Comparison of ENCODE assay signal across 9 mouse cellular contexts in the genomic region with DNA sequence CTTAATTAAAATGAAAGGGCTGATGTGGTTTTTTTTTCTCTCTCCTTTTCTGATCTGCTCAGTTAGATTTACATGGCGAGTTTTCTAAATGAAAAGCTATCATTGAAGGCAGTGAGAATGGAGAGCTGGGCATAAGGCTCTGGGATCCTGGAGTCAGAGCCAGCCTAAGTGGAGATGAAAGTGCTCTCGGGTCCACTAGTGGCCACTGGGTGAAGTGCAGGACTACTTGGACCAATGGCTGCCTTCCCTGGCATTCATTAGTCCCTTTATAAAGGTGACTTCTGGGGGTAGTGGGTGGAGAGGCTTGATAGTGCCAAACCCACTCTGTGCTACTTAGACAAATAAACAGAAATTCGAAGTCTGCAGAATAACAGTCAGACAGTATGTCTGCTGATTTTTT. TPM values are rescaled to one million over a fixed set of nuclear protein-coding genes. Genes with fewer than 3 reads are reported as not detected.
DNase-seq lines count a peak whose midpoint lies in the region; ATAC-seq and TF ChIP-seq lines count a peak whose summit lies in the region.
"Had no signal": no experiment of that assay in that cellular context is flagged by ENCODE, and none has a peak within 500 bp of the region (broad histone marks: within the 10 kb centered on the region; RNA-seq: fewer than 3 reads in every experiment).

No protein-coding gene starts in this region.

- H3K36me3 ChIP-seq in heart, postnatal 0 days (replicated peaks; ENCODE audit: control insufficient read depth, insufficient read depth, low read length), result no peaks in the 10 kb centered on the region
- H3K36me3 ChIP-seq in heart, embryonic 11.5 days (ENCODE audit: control insufficient read depth, insufficient read depth, low read length), result no peaks in the 10 kb centered on the region
- H3K36me3 ChIP-seq in thymus, adult 2 months (ENCODE audit: control insufficient read depth, insufficient read depth, low read length), result 0 out of 2 replicates have a peak, but pooled peaks cover 6% of the 10 kb centered on the region
- no peaks in the 10 kb centered on the region for H3K36me3 ChIP-seq in embryonic facial prominence, embryonic 11.5 days (replicated peaks; ENCODE audit: control insufficient read depth, insufficient read depth, low read depth, low read length)
- no peaks in the 10 kb centered on the region for H3K36me3 ChIP-seq in small intestine, adult 2 months (ENCODE audit: control insufficient read depth, insufficient read depth, low read length)
- H3K36me3 ChIP-seq: hindbrain, embryonic 15.5 days had no signal

- no peak for TF ChIP-seq POLR2A in thymus, adult 2 months (IDR thresholded peaks at IDR 0.05; ENCODE audit: control insufficient read depth, extremely low read depth, insufficient read depth, low read length, poor library complexity)
- no peak for TF ChIP-seq POLR2A in small intestine, adult 2 months (IDR thresholded peaks at IDR 0.05; ENCODE audit: low read depth, low read length)

- no peak for DNase-seq in heart, postnatal 0 days (ENCODE audit: low spot score)
- peak; percentile 32 for DNase-seq in thymus, adult 2 months
- no peak for DNase-seq in thymus, postnatal 10 days (ENCODE audit: low spot score in 2 of 2)
- DNase-seq in embryonic facial prominence, embryonic 11.5 days (ENCODE audit: low spot score), result peak; percentile 4
- no peak for DNase-seq in left cerebral cortex, adult 18-20 months (ENCODE audit: low spot score in 2 of 2)
- DNase-seq in layer of hippocampus, postnatal 36 days, result no peak

- WGBS in heart, postnatal 0 days, result 84% methylated on average over 3 of the region's 3 CpGs
- WGBS in heart, embryonic 11.5 days (ENCODE audit: insufficient replicate concordance), result 72% methylated on average over 3 of the region's 3 CpGs
- WGBS in thymus, adult 2 months, result 90% methylated on average over 3 of the region's 3 CpGs
- 82% methylated on average over 3 of the region's 3 CpGs for WGBS in embryonic facial prominence, embryonic 11.5 days
- 83% methylated on average over 3 of the region's 3 CpGs for WGBS in small intestine, adult 2 months

- peak; percentile 33 for TF ChIP-seq CTCF in heart, postnatal 0 days (IDR thresholded peaks at IDR 0.05; ENCODE audit: low read depth)
- TF ChIP-seq CTCF in thymus, adult 2 months (IDR thresholded peaks at IDR 0.05; ENCODE audit: borderline replicate concordance, control insufficient read depth, extremely low read depth, insufficient read depth, low read length, poor library complexity), result no peak
- TF ChIP-seq CTCF in small intestine, adult 2 months (IDR thresholded peaks at IDR 0.05; ENCODE audit: extremely low read depth, insufficient read length, insufficient replicate concordance, low read depth, low read length), result peak; percentile 47; the same call in 1 of the 2 replicates

- no peaks in the 10 kb centered on the region for H3K27me3 ChIP-seq in heart, postnatal 0 days (ENCODE audit: control insufficient read depth, insufficient read depth, low read length)
- no peaks in the 10 kb centered on the region for H3K27me3 ChIP-seq in heart, embryonic 11.5 days (ENCODE audit: control insufficient read depth, insufficient read depth, low read length)
- no peaks in the 10 kb centered on the region for H3K27me3 ChIP-seq in thymus, adult 2 months (ENCODE audit: control insufficient read depth, insufficient read depth, low read length)
- H3K27me3 ChIP-seq in embryonic facial prominence, embryonic 11.5 days (ENCODE audit: control insufficient read depth, insufficient read depth, low read length), result no peaks in the 10 kb centered on the region
- no peaks in the 10 kb centered on the region for H3K27me3 ChIP-seq in small intestine, adult 2 months (ENCODE audit: control insufficient read depth, insufficient read depth, low read length)
- H3K27me3 ChIP-seq: hindbrain, embryonic 15.5 days had no signal

- no peak overlapping the region for H3K9ac ChIP-seq in heart, postnatal 0 days (replicated peaks; ENCODE audit: low read depth, low read length)
- H3K9ac ChIP-seq in heart, embryonic 11.5 days (ENCODE audit: low read depth, low read length), result no peak overlapping the region
- H3K9ac ChIP-seq in embryonic facial prominence, embryonic 11.5 days (replicated peaks; ENCODE audit: low read length), result no peak overlapping the region
- H3K9ac ChIP-seq: hindbrain, embryonic 15.5 days had no signal

- H3K4me1 ChIP-seq in heart, postnatal 0 days (ENCODE audit: control insufficient read depth, insufficient read depth), result no peaks in the 10 kb centered on the region
- no peaks in the 10 kb centered on the region for H3K4me1 ChIP-seq in heart, embryonic 11.5 days (ENCODE audit: control insufficient read depth, insufficient read depth, low read length)
- peaks cover 23% of the 10 kb centered on the region for H3K4me1 ChIP-seq in thymus, adult 2 months (replicated peaks; ENCODE audit: control insufficient read depth, insufficient read depth, low read length)
- H3K4me1 ChIP-seq in embryonic facial prominence, embryonic 11.5 days (ENCODE audit: control insufficient read depth, insufficient read depth, low read length), result no peaks in the 10 kb centered on the region
- no peaks in the 10 kb centered on the region for H3K4me1 ChIP-seq in small intestine, adult 2 months (ENCODE audit: control insufficient read depth, insufficient read depth, insufficient read length, low read length)
- H3K4me1 ChIP-seq: hindbrain, embryonic 15.5 days had no signal

- no peak overlapping the region for H3K4me2 ChIP-seq in heart, postnatal 0 days (ENCODE audit: low read depth, low read length)
- no peak overlapping the region for H3K4me2 ChIP-seq in heart, embryonic 11.5 days
- no peak overlapping the region for H3K4me2 ChIP-seq in embryonic facial prominence, embryonic 11.5 days (ENCODE audit: low read depth, low read length)
- H3K4me2 ChIP-seq: hindbrain, embryonic 15.5 days had no signal

- H3K4me3 ChIP-seq in heart, postnatal 0 days (ENCODE audit: low read depth, low read length), result no peak overlapping the region
- H3K4me3 ChIP-seq in heart, embryonic 11.5 days (ENCODE audit: low read depth, low read length), result no peak overlapping the region
- H3K4me3 ChIP-seq in thymus, adult 2 months (ENCODE audit: control insufficient read depth, insufficient read depth, low read length), result no peak overlapping the region
- no peak overlapping the region for H3K4me3 ChIP-seq in embryonic facial prominence, embryonic 11.5 days (ENCODE audit: low read depth, low read length)
- H3K4me3 ChIP-seq in small intestine, adult 2 months (ENCODE audit: low read depth, low read length), result no peak overlapping the region
- H3K4me3 ChIP-seq: hindbrain, embryonic 15.5 days had no signal

- TF ChIP-seq EP300 in heart, postnatal 0 days (IDR thresholded peaks at IDR 0.05; ENCODE audit: low read depth), result no peak

- H3K27ac ChIP-seq in heart, postnatal 0 days (ENCODE audit: low read depth), result no peak overlapping the region
- no peak overlapping the region for H3K27ac ChIP-seq in heart, embryonic 11.5 days (ENCODE audit: low read depth, low read length)
- H3K27ac ChIP-seq in thymus, adult 2 months (ENCODE audit: control insufficient read depth, insufficient read depth, low read length), result no peak overlapping the region
- no peak overlapping the region for H3K27ac ChIP-seq in embryonic facial prominence, embryonic 11.5 days (replicated peaks; ENCODE audit: low read depth, low read length)
- no peak overlapping the region for H3K27ac ChIP-seq in small intestine, adult 2 months (ENCODE audit: insufficient read depth, low read depth, low read length)
- H3K27ac ChIP-seq: hindbrain, embryonic 15.5 days had no signal

- ATAC-seq in heart, postnatal 0 days (ENCODE audit: insufficient read depth, low read depth), result no peak
- ATAC-seq in heart, embryonic 11.5 days (replicated peaks; ENCODE audit: insufficient number of reproducible peaks, low FRiP score, low TSS enrichment), result no peak
- no peak for ATAC-seq in embryonic facial prominence, embryonic 11.5 days (replicated peaks; ENCODE audit: insufficient number of reproducible peaks, low FRiP score, low TSS enrichment, low read depth)

- H3K9me3 ChIP-seq in heart, postnatal 0 days (replicated peaks; ENCODE audit: control insufficient read depth, low read length), result no peaks in the 10 kb centered on the region
- H3K9me3 ChIP-seq in heart, embryonic 11.5 days (replicated peaks; ENCODE audit: control insufficient read depth, low read length), result no peaks in the 10 kb centered on the region
- no peaks in the 10 kb centered on the region for H3K9me3 ChIP-seq in embryonic facial prominence, embryonic 11.5 days (replicated peaks; ENCODE audit: control insufficient read depth, low read length)
- H3K9me3 ChIP-seq: hindbrain, embryonic 15.5 days had no signal

RNA-seq across cellular contexts. Expression of a gene that starts 5.0 kb away (rescaled TPM):
- 8.9 and 16.0 TPM in 2 replicates for total RNA-seq in heart, postnatal 0 days (2014; rRNA removed; ENCODE audit: low replicate concordance)
- polyA plus RNA-seq in heart, postnatal 0 days (2015; fragmentation: Nextera tagmentation; extraction: Ambion mirVana), result 3.9 and 5.2 TPM in 2 replicates
- 2.1 and 3.5 TPM in 2 replicates for polyA plus RNA-seq in heart, embryonic 11.5 days (2014; fragmentation: Nextera tagmentation; extraction: Ambion mirVana)
- polyA plus RNA-seq in thymus, adult 2 months (2012; rRNA removed), result 19.5 and 22.9 TPM in 2 replicates
- polyA plus RNA-seq in embryonic facial prominence, embryonic 11.5 days (2014; fragmentation: Nextera tagmentation; extraction: Ambion mirVana), result 4.5 and 5.8 TPM in 2 replicates
- 0.06 and 0.90 TPM in 2 replicates for polyA plus RNA-seq in small intestine, adult 2 months (2012; rRNA removed)
- total RNA-seq in left cerebral cortex, adult 18-20 months (2021), result 1 to 10 TPM; 3.7 TPM
- 1 to 10 TPM; 1.5 to 3.6 TPM for total RNA-seq in layer of hippocampus, postnatal 36 days (2021)

Comparison
In these comparisons a context has a peak if more than half of its experiments do, and no peak if none do; other contexts are left out.
1. DNase-seq: peak in thymus, adult 2 months (single experiment) and embryonic facial prominence, embryonic 11.5 days (single experiment); none in heart, postnatal 0 days (single experiment), thymus, postnatal 10 days (0 of 2), left cerebral cortex, adult 18-20 months (0 of 2) and layer of hippocampus, postnatal 36 days (0 of 2).